Comparison of ENCODE assay signal across 10 mouse cellular contexts in genomic region chr7:60047481-60048201, GRCm38 (mm10). TPM values are rescaled to one million over a fixed set of nuclear protein-coding genes. Genes with fewer than 3 reads are reported as not detected.
A peak's percentile ranks its signal among the peaks of the same experiment; 100 is the strongest.
DNase-seq lines count a peak whose midpoint lies in the region; ATAC-seq and TF ChIP-seq lines count a peak whose summit lies in the region.
"Had no signal": no experiment of that assay in that cellular context is flagged by ENCODE, and none has a peak within 500 bp of the region (broad histone marks: within the 10 kb centered on the region; RNA-seq: fewer than 3 reads in every experiment).

No protein-coding gene starts in this region.

- TF ChIP-seq CTCF in forebrain, postnatal 0 days (IDR thresholded peaks at IDR 0.05; ENCODE audit: low read depth), result no peak

- peak overlapping the region; percentile 28 for H3K9ac ChIP-seq in forebrain, postnatal 0 days
- H3K9ac ChIP-seq: limb, embryonic 13.5 days had no signal

- DNase-seq in frontal cortex, adult 2 months (ENCODE audit: extremely low spot score in 1 of 2, low spot score in 1 of 2), result peak; percentile 53 to 81
- peak; percentile 81 for DNase-seq in forebrain, postnatal 0 days
- DNase-seq in layer of hippocampus, postnatal 25 days (ENCODE audit: extremely low spot score in 1 of 2, low spot score in 1 of 2), result peak; percentile 32 to 55
- peak; percentile 53 for DNase-seq in right cerebral cortex, postnatal 14 days
- no peak for DNase-seq in adrenal gland, postnatal 4 days (ENCODE audit: low spot score in 2 of 2)
- no peak for DNase-seq in spleen, adult 18-20 months
- no peak for DNase-seq in adrenal gland, adult (ENCODE audit: inconsistent age in 2 of 2, low spot score in 1 of 2)

- H3K4me3 ChIP-seq in forebrain, postnatal 0 days (ENCODE audit: low read depth, low read length), result peak overlapping the region; percentile 27
- H3K4me3 ChIP-seq: limb, embryonic 13.5 days had no signal

- no peaks in the 10 kb centered on the region for H3K36me3 ChIP-seq in forebrain, postnatal 0 days (ENCODE audit: insufficient read depth)
- H3K36me3 ChIP-seq: limb, embryonic 13.5 days had no signal

- no peaks in the 10 kb centered on the region for H3K4me1 ChIP-seq in forebrain, postnatal 0 days (ENCODE audit: insufficient read depth)
- H3K4me1 ChIP-seq: limb, embryonic 13.5 days had no signal

- H3K27ac ChIP-seq in forebrain, postnatal 0 days (ENCODE audit: low read depth, low read length), result peak overlapping the region; percentile 59
- H3K27ac ChIP-seq: limb, embryonic 13.5 days had no signal

- H3K27me3 ChIP-seq in forebrain, postnatal 0 days (ENCODE audit: insufficient read depth, low read length), result no peaks in the 10 kb centered on the region
- H3K27me3 ChIP-seq: limb, embryonic 13.5 days had no signal

- no peaks in the 10 kb centered on the region for H3K9me3 ChIP-seq in forebrain, postnatal 0 days (ENCODE audit: low read length)
- H3K9me3 ChIP-seq: limb, embryonic 13.5 days had no signal

- WGBS in forebrain, postnatal 0 days, result 63% methylated on average over 6 of the region's 6 CpGs

- H3K4me2 ChIP-seq in forebrain, postnatal 0 days (ENCODE audit: low read depth), result peak overlapping the region; percentile 13; the same call in 1 of the 2 replicates
- H3K4me2 ChIP-seq: limb, embryonic 13.5 days had no signal

- no peak for ATAC-seq in frontal cortex, adult (ENCODE audit: low TSS enrichment)
- ATAC-seq in forebrain, postnatal 0 days, result peak; percentile 90

RNA-seq across cellular contexts. Expression of gene Gm38393, which starts 42.8 kb away (rescaled TPM):
- polyA plus RNA-seq in frontal cortex, adult 2 months (2012; rRNA removed), result 12.5 and 13.8 TPM in 2 replicates
- 59.7 and 81.3 TPM in 2 replicates for total RNA-seq in forebrain, postnatal 0 days (2014; rRNA removed)
- 1.3 and 1.9 TPM in 2 replicates for polyA plus RNA-seq in forebrain, postnatal 0 days (2015; fragmentation: Nextera tagmentation; extraction: Ambion mirVana)
- total RNA-seq in layer of hippocampus, postnatal 25 days (2021), result 10 to 100 TPM; 49.6 to 68.9 TPM
- total RNA-seq in adrenal gland, postnatal 4 days (2021), result 10 to 100 TPM in 1 of 2 experiments, 1 to 10 TPM in 1; 9.0 to 11.5 TPM

RNA-seq across cellular contexts. Expression of gene Snurf, which starts 42.8 kb away (rescaled TPM):
- polyA plus RNA-seq in frontal cortex, adult 2 months (2012; rRNA removed), result not detected in 2 replicates
- not detected in 2 replicates for total RNA-seq in forebrain, postnatal 0 days (2014; rRNA removed)
- 493 and 601 TPM in 2 replicates for polyA plus RNA-seq in forebrain, postnatal 0 days (2015; fragmentation: Nextera tagmentation; extraction: Ambion mirVana)
- 1,000 to 10,000 TPM; 2,375 to 2,446 TPM for total RNA-seq in layer of hippocampus, postnatal 25 days (2021)
- total RNA-seq in adrenal gland, postnatal 4 days (2021), result 100 to 1,000 TPM in 1 of 2 experiments, 10 to 100 TPM in 1; 91.3 to 127 TPM
- polyA plus RNA-seq: C2C12 had no signal

Comparison
In these comparisons a context has a peak if more than half of its experiments do, and no peak if none do; other contexts are left out.
1. DNase-seq: peak in frontal cortex, adult 2 months (2 of 2), forebrain, postnatal 0 days (single experiment), layer of hippocampus, postnatal 25 days (2 of 2) and right cerebral cortex, postnatal 14 days (single experiment); none in adrenal gland, postnatal 4 days (0 of 2), spleen, adult 18-20 months (0 of 2) and adrenal gland, adult (0 of 2).
2. RNA of gene Snurf, which starts 42.8 kb away (total RNA-seq): 2,375 to 2,446 TPM in layer of hippocampus, postnatal 25 days and 91.3 to 127 TPM in adrenal gland, postnatal 4 days; not detected in forebrain, postnatal 0 days; every median in the first group is over 10 times any median in the second.